Mouse (Mus musculus): ENCODE data around the gene Gas2l1. TPM values are rescaled to one million over a fixed set of nuclear protein-coding genes. Genes with fewer than 3 reads are reported as not detected.

The Gas2l1 gene
- polyA plus RNA-seq, 1 experiment = 99.7 TPM

DNA sequence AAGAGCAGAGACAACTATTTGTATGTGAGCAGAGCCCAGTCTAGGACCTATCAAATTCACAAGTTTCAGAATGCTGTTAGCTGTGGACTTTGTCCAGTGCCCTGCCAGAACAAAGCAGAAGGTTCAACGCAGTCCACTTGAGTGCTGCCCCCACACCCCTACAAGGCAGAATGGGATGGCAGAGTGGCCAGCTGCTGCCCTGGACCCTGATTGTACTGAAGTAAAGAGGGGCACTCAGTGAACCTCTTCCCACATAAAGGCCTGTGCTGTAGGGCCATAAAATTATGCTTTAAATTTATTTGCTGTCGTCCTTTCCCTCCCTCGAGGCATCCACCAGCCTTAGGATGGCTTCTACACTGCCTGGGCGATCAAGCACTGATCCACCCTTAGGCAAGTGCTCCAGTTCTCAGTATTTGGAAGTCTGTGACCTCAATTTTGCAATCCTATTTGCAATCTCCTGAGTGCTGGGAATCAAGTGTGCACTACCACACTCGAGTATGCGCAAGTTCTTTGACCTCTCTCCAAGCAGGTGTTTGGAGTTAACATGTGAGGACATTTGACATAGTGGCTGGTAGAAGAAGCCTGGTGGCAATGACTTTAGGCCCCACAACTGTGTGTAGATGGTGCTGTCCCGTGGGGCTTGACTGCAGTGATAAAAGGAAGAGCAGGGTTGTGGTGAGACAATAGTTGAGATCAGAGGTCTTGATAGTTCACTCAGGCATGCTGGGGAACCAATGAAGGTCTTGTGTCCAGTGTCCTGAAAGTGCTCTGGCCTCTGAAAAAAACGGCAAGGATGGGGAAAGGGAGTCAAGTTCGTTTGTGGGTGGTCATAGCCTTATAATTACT is 3.2 kb upstream of the Gas2l1 start:
- WGBS = 66% methylated on average over 9 of the region's 9 CpGs
- peaks cover 10% of the 10 kb centered on the region for H3K4me1 ChIP-seq (ENCODE audit: control insufficient read depth, insufficient read depth, low read length)
- no peak overlapping the region for H3K4me3 ChIP-seq (replicated peaks; ENCODE audit: extremely low read depth, low read depth, low read length)
- DNase-seq = no peak
- TF ChIP-seq POLR2A (IDR thresholded peaks at IDR 0.05; ENCODE audit: borderline replicate concordance, extremely low read depth, low read depth, low read length) = no peak
- no peak for TF ChIP-seq CTCF (IDR thresholded peaks at IDR 0.05; ENCODE audit: insufficient read depth, low read length)

DNA sequence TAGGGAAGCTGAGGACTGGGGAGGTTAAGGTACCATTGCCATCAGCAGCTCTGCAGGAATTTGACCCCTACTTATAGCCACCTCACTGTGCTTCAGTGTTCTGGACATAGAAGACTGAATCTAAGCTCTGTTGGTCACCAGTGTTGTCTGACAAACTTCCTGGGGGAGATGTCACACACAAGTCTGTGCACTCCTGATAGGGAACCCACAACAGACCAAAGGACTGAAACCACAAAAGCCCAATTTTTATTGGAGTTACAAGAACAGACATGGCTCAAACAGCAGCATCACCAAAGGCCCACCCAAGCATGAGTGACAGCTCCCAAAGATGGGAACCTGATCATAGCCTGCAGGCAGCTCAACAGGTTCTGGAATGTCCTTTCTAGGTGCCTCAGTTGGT is 1.9 kb upstream of the Gas2l1 start:
- TF ChIP-seq CTCF (IDR thresholded peaks at IDR 0.05; ENCODE audit: insufficient read depth, low read length) (no peak), POLR2A (IDR thresholded peaks at IDR 0.05; ENCODE audit: borderline replicate concordance, extremely low read depth, low read depth, low read length) (no peak)
- Histone ChIP-seq H3K4me1 (ENCODE audit: control insufficient read depth, insufficient read depth, low read length) (peaks cover 21% of the 10 kb centered on the region), H3K4me3 (replicated peaks; ENCODE audit: extremely low read depth, low read depth, low read length) (no peak overlapping the region)
- no peak for DNase-seq

DNA sequence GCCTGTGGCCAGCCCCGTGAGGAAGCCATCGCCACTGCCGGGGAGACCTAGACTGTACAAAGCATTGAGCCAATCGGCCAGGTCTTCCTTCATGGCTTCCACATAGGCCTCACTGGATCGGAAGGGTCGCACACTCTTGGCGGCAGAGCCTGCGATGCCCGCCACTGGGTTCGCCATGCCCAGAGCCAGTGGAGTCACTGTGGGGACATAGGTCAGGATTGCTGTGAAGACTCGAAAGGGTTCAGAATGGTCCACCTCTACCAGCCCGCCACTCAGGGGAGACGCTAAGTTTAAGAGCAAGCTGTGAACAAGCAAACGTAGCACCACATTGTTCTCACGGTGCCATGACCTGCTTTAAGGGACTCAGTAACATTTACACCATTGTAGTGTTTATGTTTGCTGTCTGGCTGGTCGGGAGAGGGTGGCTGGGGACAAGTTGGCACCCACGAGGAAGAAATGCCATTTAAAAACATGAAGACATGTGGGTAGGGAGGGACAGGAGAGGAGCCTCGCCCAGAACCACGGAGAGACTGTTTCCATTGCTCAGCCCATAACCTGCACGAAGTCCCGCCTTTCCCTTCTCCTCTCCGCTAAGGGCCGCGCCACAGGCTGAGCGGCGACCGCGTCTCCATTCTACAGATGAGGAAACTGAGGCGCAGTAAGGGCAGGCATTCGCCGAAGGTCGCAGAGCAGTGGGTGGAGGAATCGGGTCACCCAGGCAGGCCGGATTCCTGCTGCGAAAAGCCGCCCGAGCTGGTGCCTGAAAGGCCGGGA is 658 bp downstream of the Gas2l1 start:
- WGBS = 17% methylated on average over 38 of the region's 38 CpGs
- TF ChIP-seq POLR2A (IDR thresholded peaks at IDR 0.05; ENCODE audit: borderline replicate concordance, extremely low read depth, low read depth, low read length) = no peak
- no peak for TF ChIP-seq CTCF (IDR thresholded peaks at IDR 0.05; ENCODE audit: insufficient read depth, low read length)
- Histone ChIP-seq H3K4me3 (replicated peaks; ENCODE audit: extremely low read depth, low read depth, low read length) (peak overlapping the region; percentile 83), H3K4me1 (ENCODE audit: control insufficient read depth, insufficient read depth, low read length) (peaks cover 23% of the 10 kb centered on the region)
- no peak for DNase-seq

DNA sequence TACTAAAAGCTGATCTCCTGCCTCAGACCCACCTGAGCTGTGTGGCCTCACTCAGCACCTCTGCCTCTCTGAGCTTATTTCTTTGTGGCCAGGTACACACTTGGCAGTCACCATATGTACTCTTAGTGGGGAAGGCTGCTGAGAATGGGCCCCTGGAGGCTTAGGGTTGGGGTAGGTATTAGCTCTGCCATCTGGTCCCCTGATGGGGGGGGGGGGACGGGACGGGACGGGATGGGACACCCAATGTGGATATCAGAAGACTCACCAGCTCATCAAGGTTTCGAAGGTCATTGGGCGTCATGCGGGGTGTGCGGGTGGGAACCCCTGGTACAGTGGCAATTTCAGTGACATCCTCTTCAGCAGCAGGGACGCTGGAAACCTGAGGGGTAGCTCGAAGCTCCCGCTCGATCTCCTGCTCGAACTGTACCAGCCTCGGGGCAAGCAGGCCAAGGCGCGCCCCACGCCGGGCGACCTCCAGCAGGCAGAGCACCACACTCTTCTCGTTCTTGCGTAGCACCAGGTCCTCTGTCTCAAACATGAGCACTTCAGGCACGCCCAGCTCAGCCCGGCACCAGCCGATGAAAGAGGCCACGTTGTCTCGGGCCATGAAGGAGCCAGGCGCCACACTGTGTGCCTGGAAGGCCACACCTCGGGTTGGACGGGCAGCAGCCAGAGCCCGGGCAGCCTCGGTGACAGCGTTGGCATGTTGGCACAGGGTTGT is 1.4 kb downstream of the Gas2l1 start:
- DNase-seq = peak; percentile 45
- 66% methylated on average over 30 of the region's 31 CpGs for WGBS
- TF ChIP-seq POLR2A (IDR thresholded peaks at IDR 0.05; ENCODE audit: borderline replicate concordance, extremely low read depth, low read depth, low read length) (no peak), CTCF (IDR thresholded peaks at IDR 0.05; ENCODE audit: insufficient read depth, low read length) (no peak)
- peaks cover 29% of the 10 kb centered on the region for H3K4me1 ChIP-seq (ENCODE audit: control insufficient read depth, insufficient read depth, low read length)
- peak overlapping the region; percentile 83 for H3K4me3 ChIP-seq (replicated peaks; ENCODE audit: extremely low read depth, low read depth, low read length)

DNA sequence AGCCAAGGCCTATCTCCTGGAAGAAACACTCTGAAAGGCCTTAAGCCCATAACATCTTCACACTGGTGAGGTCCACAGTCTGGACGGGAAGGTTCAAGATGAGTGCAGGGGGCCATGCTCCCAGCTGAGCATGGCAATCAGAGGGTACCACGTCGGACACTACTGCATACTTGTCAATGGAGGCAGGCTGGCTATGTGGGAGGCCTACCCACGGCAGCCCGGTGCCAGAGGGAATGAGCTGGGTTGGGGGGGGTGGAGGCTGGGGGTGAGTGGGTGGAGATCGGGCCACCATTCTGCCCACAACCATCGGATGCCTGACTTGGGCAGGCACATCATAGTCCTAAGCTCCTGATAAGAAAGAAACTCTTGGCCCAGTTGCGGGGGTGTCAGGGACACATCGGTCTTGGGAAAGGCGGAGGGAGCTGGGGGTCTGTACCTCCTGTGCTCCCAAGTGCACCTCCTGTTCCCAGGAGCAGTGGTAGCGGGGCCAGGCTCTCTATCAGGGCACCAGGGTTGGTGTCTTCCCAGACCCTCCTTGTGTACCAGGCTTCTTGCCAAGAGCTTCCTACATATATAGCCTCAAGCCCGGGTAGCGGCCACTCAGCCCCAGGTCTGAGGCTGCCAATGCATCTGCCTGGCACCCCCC is 2.1 kb downstream of the Gas2l1 start:
- no peak for DNase-seq
- WGBS = 73% methylated on average over 13 of the region's 13 CpGs
- no peak for TF ChIP-seq POLR2A (IDR thresholded peaks at IDR 0.05; ENCODE audit: borderline replicate concordance, extremely low read depth, low read depth, low read length)
- no peak for TF ChIP-seq CTCF (IDR thresholded peaks at IDR 0.05; ENCODE audit: insufficient read depth, low read length)
- Histone ChIP-seq H3K4me3 (replicated peaks; ENCODE audit: extremely low read depth, low read depth, low read length) (no peak overlapping the region), H3K4me1 (ENCODE audit: control insufficient read depth, insufficient read depth, low read length) (peaks cover 31% of the 10 kb centered on the region)

DNA sequence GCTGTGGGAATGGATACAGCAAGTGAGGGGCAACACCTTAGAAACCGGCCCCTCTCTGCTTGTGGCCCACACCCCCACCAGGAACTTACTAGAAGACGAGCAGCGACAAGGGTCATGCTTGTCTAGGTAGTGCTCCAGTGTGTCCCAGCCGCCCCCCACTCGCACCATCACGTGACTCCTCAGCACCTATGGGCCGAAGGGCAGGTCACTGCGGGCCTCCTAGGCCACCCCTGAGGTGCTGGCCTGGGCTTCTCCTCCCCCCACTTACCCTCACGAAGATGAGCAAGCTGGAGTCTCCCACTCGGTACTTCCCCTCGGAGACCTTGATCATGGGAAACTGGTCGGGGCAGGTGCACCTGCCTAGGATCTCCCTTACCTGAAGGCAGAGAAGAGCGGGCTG is 2.8 kb downstream of the Gas2l1 start:
- WGBS = 40% methylated on average over 13 of the region's 13 CpGs
- Histone ChIP-seq H3K4me1 (ENCODE audit: control insufficient read depth, insufficient read depth, low read length) (peaks cover 31% of the 10 kb centered on the region), H3K4me3 (replicated peaks; ENCODE audit: extremely low read depth, low read depth, low read length) (no peak overlapping the region)
- no peak for TF ChIP-seq CTCF (IDR thresholded peaks at IDR 0.05; ENCODE audit: insufficient read depth, low read length)
- no peak for TF ChIP-seq POLR2A (IDR thresholded peaks at IDR 0.05; ENCODE audit: borderline replicate concordance, extremely low read depth, low read depth, low read length)
- no peak for DNase-seq

DNA sequence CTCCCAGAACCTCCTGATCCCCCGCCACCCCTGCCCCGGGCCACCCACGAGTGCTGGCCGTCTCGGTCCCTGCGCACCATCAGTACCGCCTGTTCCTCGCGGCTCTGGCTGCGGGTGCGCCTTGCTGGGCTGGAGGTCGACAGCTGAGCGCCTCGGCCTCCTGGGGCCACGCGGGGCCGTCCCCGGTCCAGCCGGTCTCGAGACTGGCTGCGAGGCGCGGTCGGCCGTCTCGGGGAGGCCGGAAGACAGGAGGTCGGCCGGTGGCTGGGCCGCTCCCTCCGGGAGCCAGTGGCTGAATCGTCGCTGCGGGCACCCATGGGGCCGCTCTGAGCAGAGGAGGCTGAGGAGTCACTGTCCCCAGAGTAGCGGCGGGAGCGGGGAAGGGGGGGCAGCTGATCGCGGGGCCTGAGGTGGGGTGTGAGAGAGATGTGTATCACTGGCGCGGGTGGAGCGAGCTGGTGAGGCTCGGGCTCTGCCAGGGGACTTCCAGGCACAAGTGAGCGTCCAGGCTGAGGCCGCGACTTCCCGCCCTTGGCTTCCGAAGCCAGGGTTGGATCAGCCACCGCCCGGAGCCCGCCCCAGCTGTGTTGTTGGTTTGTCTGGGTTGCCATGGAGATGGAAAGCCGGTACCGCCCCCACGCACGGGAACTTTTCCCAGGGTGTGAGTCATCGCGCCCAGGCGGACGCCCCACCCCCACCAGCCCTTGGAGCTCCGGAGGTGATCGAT is 3.6 kb downstream of the Gas2l1 start:
- no peak for TF ChIP-seq CTCF (IDR thresholded peaks at IDR 0.05; ENCODE audit: insufficient read depth, low read length)
- TF ChIP-seq POLR2A (IDR thresholded peaks at IDR 0.05; ENCODE audit: borderline replicate concordance, extremely low read depth, low read depth, low read length) = no peak; the same call in 1 of the 2 replicates
- WGBS = 5% methylated on average over 62 of the region's 62 CpGs
- DNase-seq = peak; percentile 98
- H3K4me3 ChIP-seq (replicated peaks; ENCODE audit: extremely low read depth, low read depth, low read length) = peak overlapping the region; percentile 28
- H3K4me1 ChIP-seq (ENCODE audit: control insufficient read depth, insufficient read depth, low read length) = peaks cover 31% of the 10 kb centered on the region

DNA sequence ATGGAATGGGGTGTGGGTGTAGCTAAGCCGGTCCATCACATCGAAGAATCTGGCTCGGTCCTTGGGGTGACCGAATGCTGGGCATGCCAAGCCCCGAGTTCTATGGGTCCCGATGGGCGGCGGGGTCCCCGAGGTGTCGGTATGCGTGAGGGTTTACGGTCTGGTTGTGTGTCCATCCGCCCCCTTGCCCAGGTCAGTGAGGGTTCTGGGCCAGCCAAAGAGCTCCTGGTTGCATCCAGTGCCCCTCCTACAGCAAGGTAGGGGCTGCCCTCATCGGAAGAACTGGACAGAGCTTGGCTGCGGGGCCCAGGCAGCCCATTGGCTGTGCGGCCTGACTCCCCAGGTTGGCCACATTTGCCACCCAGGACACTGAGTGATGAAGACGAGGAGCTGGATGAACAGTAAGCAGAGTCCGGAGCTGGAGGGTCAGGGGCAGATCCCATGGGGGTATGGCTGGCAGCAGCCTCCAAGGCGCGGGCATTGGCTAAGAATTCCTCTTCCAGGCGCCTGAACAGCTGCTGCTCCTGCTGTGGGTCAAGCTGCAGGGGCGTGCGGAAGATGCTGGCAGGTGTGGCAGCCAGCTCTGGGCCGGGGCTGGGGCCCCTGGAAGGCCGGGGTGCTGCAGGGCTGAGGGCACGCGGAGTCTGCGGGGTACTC is 4.2 kb downstream of the Gas2l1 start:
- DNase-seq = no peak
- H3K4me3 ChIP-seq (replicated peaks; ENCODE audit: extremely low read depth, low read depth, low read length) = no peak overlapping the region
- 79% methylated on average over 28 of the region's 28 CpGs for WGBS
- TF ChIP-seq POLR2A (IDR thresholded peaks at IDR 0.05; ENCODE audit: borderline replicate concordance, extremely low read depth, low read depth, low read length) (no peak), CTCF (IDR thresholded peaks at IDR 0.05; ENCODE audit: insufficient read depth, low read length) (no peak)
- H3K4me1 ChIP-seq (ENCODE audit: control insufficient read depth, insufficient read depth, low read length) = peaks cover 31% of the 10 kb centered on the region
